Mouse (Mus musculus): Measurements from ENCODE around the gene Babam2.
"Not testable (repeated sequence)": the region's sequence is repeated elsewhere in the genome, so short reads cannot be mapped to it uniquely, and the experiment has no call there.

Gene Babam2

GRCm38 (mm10) chr5:31787622-31788021 is 90.1 kb downstream of the Babam2 start:
- DNase-seq = no peak

- no peak for DNase-seq
Measured at GRCm38 (mm10) chr5:31792338-31792737, 94.9 kb downstream of the Babam2 start.

- peak; percentile 14 for DNase-seq
Measured at GRCm38 (mm10) chr5:31792863-31793262, 95.4 kb downstream of the Babam2 start.

- DNase-seq = no peak
Measured at GRCm38 (mm10) chr5:31795414-31795813, 97.9 kb downstream of the Babam2 start.

- no peak for DNase-seq
Measured at GRCm38 (mm10) chr5:31796979-31797378, 99.5 kb downstream of the Babam2 start.

- not testable (repeated sequence) for DNase-seq
Measured at GRCm38 (mm10) chr5:31804211-31804610, 106.7 kb downstream of the Babam2 start.

GRCm38 (mm10) chr5:31804751-31805150 is 107.3 kb downstream of the Babam2 start:
- no peak for DNase-seq

GRCm38 (mm10) chr5:31807312-31807711 is 109.8 kb downstream of the Babam2 start:
- no peak for DNase-seq

- DNase-seq = peak; percentile 10
Measured at GRCm38 (mm10) chr5:31808271-31808670, 110.8 kb downstream of the Babam2 start.

GRCm38 (mm10) chr5:31810796-31811662 is 113.5 kb downstream of the Babam2 start:
- DNase-seq = peak; percentile 25

- no peak for DNase-seq
Measured at GRCm38 (mm10) chr5:31811663-31812001, 114.1 kb downstream of the Babam2 start.

GRCm38 (mm10) chr5:31813156-31813675 is 115.7 kb downstream of the Babam2 start:
- no peak for DNase-seq

- DNase-seq = no peak
Measured at GRCm38 (mm10) chr5:31814068-31814467, 116.6 kb downstream of the Babam2 start.

- no peak for DNase-seq
Measured at GRCm38 (mm10) chr5:31815129-31815528, 117.6 kb downstream of the Babam2 start.

- DNase-seq = no peak
Measured at GRCm38 (mm10) chr5:31816082-31816481, 118.6 kb downstream of the Babam2 start.

- no peak for DNase-seq
Measured at GRCm38 (mm10) chr5:31820801-31821200, 123.3 kb downstream of the Babam2 start.

- no peak for DNase-seq
Measured at GRCm38 (mm10) chr5:31821204-31821603, 123.7 kb downstream of the Babam2 start.

- DNase-seq = peak; percentile 32
Measured at GRCm38 (mm10) chr5:31823673-31824072, 126.2 kb downstream of the Babam2 start.

- DNase-seq = no peak
Measured at GRCm38 (mm10) chr5:31824126-31824525, 126.6 kb downstream of the Babam2 start.

- DNase-seq = no peak
Measured at GRCm38 (mm10) chr5:31827304-31827703, 129.8 kb downstream of the Babam2 start.

- DNase-seq = no peak
Measured at GRCm38 (mm10) chr5:31827896-31828295, 130.4 kb downstream of the Babam2 start.

- no peak for DNase-seq
Measured at GRCm38 (mm10) chr5:31828747-31829146, 131.3 kb downstream of the Babam2 start.

- DNase-seq = no peak
Measured at GRCm38 (mm10) chr5:31829588-31829987, 132.1 kb downstream of the Babam2 start.

GRCm38 (mm10) chr5:31831587-31831986 is 134.1 kb downstream of the Babam2 start:
- peak; percentile 30 for DNase-seq

- no peak for DNase-seq
Measured at GRCm38 (mm10) chr5:31835691-31836090, 138.2 kb downstream of the Babam2 start.

Data from lung, postnatal 36 days (tissue).